Comparison of ENCODE assay signal across 8 mouse cellular contexts in the genomic region with DNA sequence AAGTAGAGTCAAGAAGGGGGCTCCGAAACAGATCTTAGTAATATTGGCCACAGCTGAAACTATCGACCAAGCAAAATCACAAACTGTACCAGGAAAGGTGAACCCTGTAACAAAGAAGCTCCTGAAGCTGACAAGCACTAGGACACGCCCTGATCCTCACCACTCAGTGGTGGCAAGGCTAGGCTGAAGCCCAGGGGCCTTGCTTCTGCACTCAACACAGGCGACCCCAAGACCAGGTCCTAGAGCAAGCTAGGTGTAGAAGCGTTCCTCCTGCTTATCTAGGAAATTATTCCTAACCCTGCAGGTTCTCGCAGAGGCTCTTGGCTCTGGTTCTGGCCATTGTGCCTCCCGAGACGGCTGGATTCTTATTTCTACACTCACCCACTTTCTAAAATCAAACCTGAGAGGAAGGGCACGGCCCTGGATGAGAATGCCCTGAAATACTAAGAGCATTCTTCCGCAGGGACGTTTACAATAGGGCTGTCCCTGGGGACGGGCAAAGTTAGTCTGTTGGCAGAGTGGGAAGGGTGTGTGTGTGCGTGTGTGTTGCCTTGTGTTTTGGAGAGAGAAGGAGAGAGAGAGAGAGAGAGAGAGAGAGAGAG. TPM values are rescaled to one million over a fixed set of nuclear protein-coding genes. Genes with fewer than 3 reads are reported as not detected.
DNase-seq lines count a peak whose midpoint lies in the region; ATAC-seq and TF ChIP-seq lines count a peak whose summit lies in the region.

No protein-coding gene starts in this region.

- no peak for TF ChIP-seq CTCF in thymus, adult 2 months (IDR thresholded peaks at IDR 0.05; ENCODE audit: borderline replicate concordance, control insufficient read depth, extremely low read depth, insufficient read depth, low read length, poor library complexity)
- no peak for TF ChIP-seq CTCF in hindbrain, postnatal 0 days (IDR thresholded peaks at IDR 0.05; ENCODE audit: low read depth)

- H3K4me3 ChIP-seq in thymus, adult 2 months (ENCODE audit: control insufficient read depth, insufficient read depth, low read length), result peak overlapping the region; percentile 34
- H3K4me3 ChIP-seq in forebrain, embryonic 11.5 days (ENCODE audit: low read depth, low read length), result peak overlapping the region; percentile 45
- peak overlapping the region; percentile 53 for H3K4me3 ChIP-seq in hindbrain, postnatal 0 days (ENCODE audit: low read length)
- peak overlapping the region; percentile 7; the same call in 1 of the 2 replicates for H3K4me3 ChIP-seq in macrophage (ENCODE audit: inconsistent target)

- peaks cover 42% of the 10 kb centered on the region for H3K79me2 ChIP-seq in macrophage (ENCODE audit: inconsistent target)

- H3K27me3 ChIP-seq in thymus, adult 2 months (ENCODE audit: control insufficient read depth, insufficient read depth, low read length), result no peaks in the 10 kb centered on the region
- no peaks in the 10 kb centered on the region for H3K27me3 ChIP-seq in forebrain, embryonic 11.5 days (ENCODE audit: control insufficient read depth, insufficient read depth, low read length)
- peaks cover 6% of the 10 kb centered on the region; the same call in 1 of the 2 replicates for H3K27me3 ChIP-seq in hindbrain, postnatal 0 days (ENCODE audit: insufficient read depth, low read length)

- TF ChIP-seq POLR2A in thymus, adult 2 months (IDR thresholded peaks at IDR 0.05; ENCODE audit: control insufficient read depth, extremely low read depth, insufficient read depth, low read length, poor library complexity), result no peak

- no peaks in the 10 kb centered on the region for H3K9me3 ChIP-seq in forebrain, embryonic 11.5 days (ENCODE audit: control insufficient read depth, low read length)
- H3K9me3 ChIP-seq in hindbrain, postnatal 0 days (ENCODE audit: low read length), result no peaks in the 10 kb centered on the region

- WGBS in thymus, adult 2 months, result 24% methylated on average over 13 of the region's 13 CpGs
- 23% methylated on average over 12 of the region's 13 CpGs for WGBS in forebrain, embryonic 11.5 days
- WGBS in hindbrain, postnatal 0 days, result 18% methylated on average over 12 of the region's 13 CpGs
- WGBS in macrophage (ENCODE audit: missing documents), result 46% methylated on average over 9 of the region's 13 CpGs

- H3K4me1 ChIP-seq in thymus, adult 2 months (replicated peaks; ENCODE audit: control insufficient read depth, insufficient read depth, low read length), result peaks cover 35% of the 10 kb centered on the region
- H3K4me1 ChIP-seq in forebrain, embryonic 11.5 days (replicated peaks; ENCODE audit: control insufficient read depth, insufficient read depth, low read length), result no peaks in the 10 kb centered on the region; the same call in 1 of the 2 replicates
- H3K4me1 ChIP-seq in hindbrain, postnatal 0 days (ENCODE audit: insufficient read depth, low read length), result peaks cover 7% of the 10 kb centered on the region; the same call in 1 of the 2 replicates

- peak; percentile 63 for ATAC-seq in forebrain, embryonic 11.5 days (replicated peaks; ENCODE audit: low FRiP score)
- ATAC-seq in hindbrain, postnatal 0 days, result peak; percentile 16; the same call in 1 of the 2 replicates
- no peak for ATAC-seq in erythroblast, adult 5-6 weeks (replicated peaks; ENCODE audit: low FRiP score, poor library complexity, severe bottlenecking)

- H3K4me2 ChIP-seq in forebrain, embryonic 11.5 days (ENCODE audit: low read depth, low read length, severe bottlenecking), result peak overlapping the region; percentile 93
- peak overlapping the region; percentile 97 for H3K4me2 ChIP-seq in hindbrain, postnatal 0 days (ENCODE audit: low read depth, low read length)

- no peaks in the 10 kb centered on the region for H3K36me3 ChIP-seq in thymus, adult 2 months (ENCODE audit: control insufficient read depth, insufficient read depth, low read length)
- H3K36me3 ChIP-seq in forebrain, embryonic 11.5 days (ENCODE audit: control insufficient read depth, insufficient read depth, low read length), result no peaks in the 10 kb centered on the region
- no peaks in the 10 kb centered on the region for H3K36me3 ChIP-seq in hindbrain, postnatal 0 days (ENCODE audit: insufficient read depth, low read length)
- no peaks in the 10 kb centered on the region for H3K36me3 ChIP-seq in macrophage (ENCODE audit: inconsistent target)

- H3K27ac ChIP-seq in thymus, adult 2 months (ENCODE audit: control insufficient read depth, insufficient read depth, low read length), result peak overlapping the region; percentile 81
- no peak overlapping the region for H3K27ac ChIP-seq in forebrain, embryonic 11.5 days (ENCODE audit: low read depth, low read length)
- no peak overlapping the region for H3K27ac ChIP-seq in hindbrain, postnatal 0 days
- H3K27ac ChIP-seq in macrophage, result peak overlapping the region; percentile 61

- DNase-seq in thymus, adult 2 months, result peak; percentile 23
- no peak for DNase-seq in thymus, adult 18-20 months
- DNase-seq in forebrain, embryonic 11.5 days (ENCODE audit: low spot score), result no peak
- peak; percentile 39 for DNase-seq in hindbrain, postnatal 0 days (ENCODE audit: low spot score)
- DNase-seq in frontal cortex, adult 2 months (ENCODE audit: extremely low spot score in 1 of 2, low spot score in 1 of 2), result no peak
- DNase-seq in layer of hippocampus, adult 9-10 months (ENCODE audit: low spot score), result no peak

- H3K9ac ChIP-seq in forebrain, embryonic 11.5 days (ENCODE audit: low read length), result peak overlapping the region; percentile 35
- H3K9ac ChIP-seq in hindbrain, postnatal 0 days (replicated peaks; ENCODE audit: low read length), result peak overlapping the region; percentile 66

RNA-seq across cellular contexts. Expression of gene S100a10, which starts 0.4 kb away (rescaled TPM):
- 99.3 and 121 TPM in 2 replicates for polyA plus RNA-seq in thymus, adult 2 months (2012; rRNA removed)
- polyA plus RNA-seq in forebrain, embryonic 11.5 days (2014; fragmentation: Nextera tagmentation; extraction: Ambion mirVana), result 128 and 139 TPM in 2 replicates
- total RNA-seq in hindbrain, postnatal 0 days (2014; rRNA removed), result 91.5 and 109 TPM in 2 replicates
- polyA plus RNA-seq in hindbrain, postnatal 0 days (2015; fragmentation: Nextera tagmentation; extraction: Ambion mirVana), result 198 and 206 TPM in 2 replicates
- 100 to 1,000 TPM in 5 of 26 experiments, 10 to 100 TPM in 17, 1 to 10 TPM in 4; 7.1 to 350 (median 34.6) TPM for total RNA-seq in macrophage (2018; cell fraction: chromatin; rRNA removed)
- total RNA-seq in macrophage (2018; cell fraction: cytosol; rRNA removed), result 100 to 1,000 TPM; 121 to 615 (median 284) TPM
- total RNA-seq in macrophage (2018; cell fraction: nucleus; rRNA removed), result 100 to 1,000 TPM in 9 of 26 experiments, 10 to 100 TPM in 17; 22.9 to 214 (median 67.5) TPM
- polyA plus RNA-seq in macrophage (2018), result 266 to 423 TPM (median 285 TPM) in 3 replicates
- 63.1 and 65.8 TPM in 2 replicates for polyA plus RNA-seq in frontal cortex, adult 2 months (2012; rRNA removed)
- total RNA-seq in erythroblast, adult 5-6 weeks (2015; ENCODE audit: low replicate concordance), result 69.6 and 73.6 TPM in 2 replicates
- total RNA-seq in erythroblast, adult 5-6 weeks (2017; ENCODE audit: low replicate concordance), result 56.1 and 64.1 TPM in 2 replicates

RNA-seq across cellular contexts. Expression of gene S100a11, which starts 34.2 kb away (rescaled TPM):
- 134 and 151 TPM in 2 replicates for polyA plus RNA-seq in thymus, adult 2 months (2012; rRNA removed)
- polyA plus RNA-seq in forebrain, embryonic 11.5 days (2014; fragmentation: Nextera tagmentation; extraction: Ambion mirVana), result 317 and 320 TPM in 2 replicates
- total RNA-seq in hindbrain, postnatal 0 days (2014; rRNA removed), result 9.7 and 16.4 TPM in 2 replicates
- 234 and 235 TPM in 2 replicates for polyA plus RNA-seq in hindbrain, postnatal 0 days (2015; fragmentation: Nextera tagmentation; extraction: Ambion mirVana)
- 100 to 1,000 TPM in 1 of 26 experiments, 10 to 100 TPM in 5, 1 to 10 TPM in 17, not detected in 3; 2.8 to 159 (median 6.8) TPM for total RNA-seq in macrophage (2018; cell fraction: chromatin; rRNA removed)
- total RNA-seq in macrophage (2018; cell fraction: cytosol; rRNA removed), result 100 to 1,000 TPM; 141 to 362 (median 244) TPM
- total RNA-seq in macrophage (2018; cell fraction: nucleus; rRNA removed), result 10 to 100 TPM in 25 of 26 experiments, 1 to 10 TPM in 1; 9.4 to 57.5 (median 30.7) TPM
- polyA plus RNA-seq in macrophage (2018), result 323 to 542 TPM (median 466 TPM) in 3 replicates
- 20.6 and 23.9 TPM in 2 replicates for polyA plus RNA-seq in frontal cortex, adult 2 months (2012; rRNA removed)
- total RNA-seq in erythroblast, adult 5-6 weeks (2015; ENCODE audit: low replicate concordance), result 797 and 864 TPM in 2 replicates
- total RNA-seq in erythroblast, adult 5-6 weeks (2017; ENCODE audit: low replicate concordance), result 50.3 and 92.3 TPM in 2 replicates

Comparison
In these comparisons a context has a peak if more than half of its experiments do, and no peak if none do; other contexts are left out.
1. DNase-seq: peak in thymus, adult 2 months (single experiment) and hindbrain, postnatal 0 days (single experiment); none in thymus, adult 18-20 months (0 of 2), forebrain, embryonic 11.5 days (single experiment), frontal cortex, adult 2 months (0 of 2) and layer of hippocampus, adult 9-10 months (single experiment).
2. H3K27ac ChIP-seq: peak in thymus, adult 2 months (single experiment) and macrophage (single experiment); none in forebrain, embryonic 11.5 days (single experiment) and hindbrain, postnatal 0 days (single experiment).
3. Peak in every context shown above with its lines, with median percentiles within 50 percentile points of each other: H3K4me3 ChIP-seq.